Mouse (Mus musculus): ENCODE results near the gene Tmprss13. TPM values are rescaled to one million over a fixed set of nuclear protein-coding genes. Genes with fewer than 3 reads are reported as not detected.

Tmprss13 gene
- polyA plus RNA-seq, 1 experiment from 2014 or later = not detected

DNA sequence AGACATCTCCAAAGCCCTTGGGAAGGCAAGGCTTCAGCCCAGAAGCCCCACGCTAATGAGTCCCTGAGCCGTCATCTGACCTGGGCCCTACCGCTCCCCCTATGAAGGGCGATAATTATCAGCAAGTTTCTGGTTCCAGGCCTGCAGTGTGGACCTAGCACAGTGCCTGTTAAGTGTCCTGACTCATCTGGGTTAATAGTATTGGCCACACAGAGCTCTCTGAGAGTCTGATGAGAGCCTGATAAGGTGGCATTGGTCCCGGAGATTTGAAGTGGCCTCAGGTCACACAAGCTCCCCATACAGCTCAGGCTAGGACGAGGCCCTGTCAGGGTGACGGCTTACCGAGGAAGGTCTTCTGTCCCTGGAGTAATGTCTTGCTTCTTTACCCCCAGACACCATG lies 70.7 kb downstream of the Tmprss13 start:
- no peak overlapping the region for H3K4me2 ChIP-seq
- no peak overlapping the region for H3K4me3 ChIP-seq
- H3K4me1 ChIP-seq (replicated peaks) = 0 out of 2 replicates have a peak, but pooled peaks cover 5% of the 10 kb centered on the region
- no peaks in the 10 kb centered on the region for H3K27me3 ChIP-seq
- H3K27ac ChIP-seq (replicated peaks) = no peak overlapping the region
- H3K36me3 ChIP-seq = peaks cover 39% of the 10 kb centered on the region
- no peak overlapping the region for H3K9ac ChIP-seq
- no peaks in the 10 kb centered on the region for H3K9me3 ChIP-seq
- ATAC-seq (ENCODE audit: low read depth) = no peak
- WGBS = 95% methylated on average over 8 of the region's 8 CpGs

DNA sequence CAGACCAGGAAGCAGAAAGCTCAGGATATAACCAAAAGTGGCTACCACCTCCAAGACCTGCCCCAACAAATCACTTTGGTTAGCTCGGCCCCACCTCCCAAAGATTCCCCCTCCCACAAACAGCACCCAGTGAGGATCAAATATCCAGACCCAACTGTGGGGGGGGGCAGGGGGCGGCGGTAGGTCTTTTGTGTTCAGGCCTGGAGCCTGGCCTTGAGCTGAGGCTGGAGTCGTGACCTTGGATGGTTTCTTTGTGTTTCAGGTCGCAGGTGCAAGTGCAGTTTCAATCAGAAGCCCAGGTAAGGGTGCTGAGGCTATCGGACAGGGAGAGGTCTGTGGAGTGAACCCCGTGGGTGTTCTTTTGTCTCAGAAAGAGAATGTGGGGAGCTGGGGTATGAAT lies 72.4 kb downstream of the Tmprss13 start:
- WGBS = 82% methylated on average over 7 of the region's 7 CpGs
- H3K9ac ChIP-seq = no peak overlapping the region
- no peak overlapping the region for H3K4me2 ChIP-seq
- H3K4me3 ChIP-seq = no peak overlapping the region
- H3K9me3 ChIP-seq = no peaks in the 10 kb centered on the region
- ATAC-seq (ENCODE audit: low read depth) = no peak
- H3K27ac ChIP-seq (replicated peaks) = no peak overlapping the region
- H3K27me3 ChIP-seq = no peaks in the 10 kb centered on the region
- peaks cover 55% of the 10 kb centered on the region for H3K36me3 ChIP-seq
- no peaks in the 10 kb centered on the region for H3K4me1 ChIP-seq (replicated peaks)

GRCm38 (mm10) chr9:45395218-45395617 lies 76.3 kb downstream of the Tmprss13 start:
- Histone ChIP-seq H3K9me3 (no peaks in the 10 kb centered on the region), H3K4me3 (no peak overlapping the region), H3K27me3 (no peaks in the 10 kb centered on the region), H3K9ac (no peak overlapping the region), H3K4me1 (replicated peaks) (no peaks in the 10 kb centered on the region), H3K27ac (replicated peaks) (no peak overlapping the region), H3K36me3 (peaks cover 55% of the 10 kb centered on the region), H3K4me2 (no peak overlapping the region)
- WGBS = 91% methylated on average over 6 of the region's 6 CpGs
- ATAC-seq (ENCODE audit: low read depth) = no peak

DNA sequence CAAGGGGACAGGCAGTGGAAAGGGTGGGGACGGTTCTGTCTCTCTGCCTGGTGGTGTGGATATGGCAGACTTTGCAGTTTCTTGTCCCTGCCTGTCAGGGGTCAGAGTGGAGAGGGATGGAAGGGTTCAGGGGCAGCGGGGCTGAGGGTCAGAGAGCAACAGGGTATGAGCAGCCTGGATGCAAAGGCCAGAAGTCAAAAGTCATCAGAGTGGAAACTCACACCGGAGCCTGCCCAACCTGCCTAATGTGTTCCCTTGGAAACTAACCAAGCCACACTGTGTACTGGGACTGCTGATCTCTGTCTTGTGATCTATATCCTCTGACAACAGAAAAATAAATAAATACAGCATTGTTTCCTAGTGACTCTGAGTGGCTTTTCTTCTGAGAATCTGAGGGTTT lies 76.9 kb downstream of the Tmprss13 start:
- H3K36me3 ChIP-seq = peaks cover 52% of the 10 kb centered on the region
- no peaks in the 10 kb centered on the region for H3K27me3 ChIP-seq
- no peak overlapping the region for H3K4me3 ChIP-seq
- ATAC-seq (ENCODE audit: low read depth) = no peak
- no peaks in the 10 kb centered on the region for H3K9me3 ChIP-seq
- H3K27ac ChIP-seq (replicated peaks) = no peak overlapping the region
- no peak overlapping the region for H3K4me2 ChIP-seq
- no peaks in the 10 kb centered on the region for H3K4me1 ChIP-seq (replicated peaks)
- WGBS = 71% methylated on average over 3 of the region's 3 CpGs
- no peak overlapping the region for H3K9ac ChIP-seq

Other genes starting within 250 kb of the Tmprss13 start
- 0.20 and 0.23 TPM in 2 replicates for gene Jaml, start 239.9 kb upstream of the Tmprss13 start, polyA plus RNA-seq (2015; fragmentation: Nextera tagmentation; extraction: Ambion mirVana)
- 9.2 and 9.7 TPM in 2 replicates for gene Scn2b, start 201.3 kb upstream of the Tmprss13 start, polyA plus RNA-seq (2015; fragmentation: Nextera tagmentation; extraction: Ambion mirVana)
- 0.11 and 0.25 TPM in 2 replicates for gene Scn4b, start 180.7 kb upstream of the Tmprss13 start, polyA plus RNA-seq (2015; fragmentation: Nextera tagmentation; extraction: Ambion mirVana)
- gene BC049352, start 137.1 kb upstream of the Tmprss13 start, polyA plus RNA-seq (2015; fragmentation: Nextera tagmentation; extraction: Ambion mirVana) = not detected in 2 replicates
- not detected in 2 replicates for gene Tmprss4, start 115.0 kb upstream of the Tmprss13 start, polyA plus RNA-seq (2015; fragmentation: Nextera tagmentation; extraction: Ambion mirVana)
- gene Il10ra, start 50.0 kb upstream of the Tmprss13 start, polyA plus RNA-seq (2015; fragmentation: Nextera tagmentation; extraction: Ambion mirVana) = 0.90 and 1.1 TPM in 2 replicates
- 273 and 293 TPM in 2 replicates for gene Fxyd6, start 51.1 kb downstream of the Tmprss13 start, polyA plus RNA-seq (2015; fragmentation: Nextera tagmentation; extraction: Ambion mirVana)
- gene Fxyd2, start 80.6 kb downstream of the Tmprss13 start, polyA plus RNA-seq (2015; fragmentation: Nextera tagmentation; extraction: Ambion mirVana) = 5.4 and 5.9 TPM in 2 replicates
- gene Dscaml1, start 107.5 kb downstream of the Tmprss13 start, polyA plus RNA-seq (2015; fragmentation: Nextera tagmentation; extraction: Ambion mirVana) = 12.5 and 13.5 TPM in 2 replicates